Mouse (Mus musculus) mature B cell (primary cell): ENCODE measurements around the gene Sdk1.

Experiments used
- in situ Hi-C: fragments of 300-500 bp; cut with MboI; formaldehyde crosslinking; loops from 2 replicates; pipeline ENCODE4 v1.14.3; 2019

Sdk1 gene

DNA sequence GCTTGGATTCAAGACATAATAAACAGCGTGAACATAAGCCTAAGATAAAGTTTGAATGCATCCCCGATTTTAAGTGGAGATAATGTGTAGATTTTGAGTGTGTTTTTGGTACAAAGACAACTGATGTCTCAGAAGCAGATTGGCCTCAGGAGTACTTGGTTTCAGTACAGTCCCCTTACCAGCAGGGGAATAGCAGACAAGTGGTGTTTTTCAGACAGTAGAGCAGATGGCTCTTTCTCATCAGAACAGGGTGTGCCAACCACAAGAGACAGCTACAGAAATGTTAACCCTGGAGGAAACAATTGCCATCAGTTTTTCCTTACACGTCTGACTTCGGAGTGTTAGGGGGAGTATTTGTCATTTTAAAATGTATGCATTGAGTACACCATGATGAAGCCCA lies 83.6 kb downstream of the Sdk1 start:
- in situ Hi-C loops: no loop called here

DNA sequence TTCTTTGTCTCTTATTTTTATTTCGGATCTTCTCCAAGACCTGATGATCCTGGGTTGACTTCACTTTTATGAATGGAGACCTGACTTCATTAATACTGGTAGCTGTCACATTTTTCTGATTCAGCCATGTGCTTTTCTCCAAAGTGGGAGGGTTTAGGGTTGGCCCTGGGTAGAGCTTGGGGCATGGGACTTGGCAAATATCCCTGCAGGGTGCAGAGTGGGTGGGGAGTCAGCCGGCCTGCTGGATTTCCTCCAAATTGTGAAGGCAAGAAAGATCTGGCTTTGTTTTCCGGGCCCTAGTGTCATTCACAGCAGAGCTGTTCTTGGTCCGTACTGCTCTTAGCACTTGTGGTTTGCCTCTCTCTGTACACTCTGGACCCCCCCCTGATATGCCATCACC lies 103.1 kb downstream of the Sdk1 start:
- in situ Hi-C loops: no loop called here

DNA sequence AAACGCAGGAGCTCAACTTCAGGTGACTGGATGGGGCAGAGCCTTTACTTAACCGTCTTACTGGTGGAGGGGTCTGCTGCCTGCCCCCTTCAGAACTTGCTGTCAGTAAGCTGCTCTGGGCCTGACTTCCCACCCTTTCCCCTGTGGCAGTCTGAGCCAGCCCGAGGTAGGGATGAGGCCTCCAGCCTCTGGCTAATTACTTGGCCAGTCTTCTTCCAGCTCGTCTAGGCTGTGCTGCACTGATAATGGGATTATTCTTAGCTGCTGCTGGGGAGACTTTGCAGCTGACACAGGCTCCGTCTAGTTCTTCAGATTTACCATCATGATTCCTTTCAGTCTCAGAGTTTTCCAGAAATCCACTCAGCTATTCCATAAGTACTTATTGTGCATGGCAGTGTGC lies 104.2 kb downstream of the Sdk1 start:
- in situ Hi-C loops: no loop called here

DNA sequence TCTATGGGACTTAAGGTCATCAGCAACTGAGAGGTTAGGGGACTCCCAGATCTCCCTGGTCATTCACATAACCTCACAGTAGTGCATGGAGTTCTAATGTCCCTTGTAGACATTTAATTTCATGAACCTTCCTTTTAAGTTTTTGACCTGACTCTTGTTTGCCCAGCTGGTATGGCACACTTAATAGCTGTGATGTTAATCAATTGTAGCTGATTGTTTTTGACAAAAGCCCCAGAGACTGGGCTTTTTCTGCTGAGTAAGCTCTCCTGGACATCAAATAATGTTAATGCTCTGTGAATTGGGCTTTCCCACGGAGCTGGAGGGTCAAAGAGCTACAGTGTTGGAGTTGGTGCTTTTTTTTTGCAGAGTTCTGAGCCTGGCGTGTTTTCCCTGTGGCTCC lies 121.4 kb downstream of the Sdk1 start:
- in situ Hi-C loops: no loop called here

DNA sequence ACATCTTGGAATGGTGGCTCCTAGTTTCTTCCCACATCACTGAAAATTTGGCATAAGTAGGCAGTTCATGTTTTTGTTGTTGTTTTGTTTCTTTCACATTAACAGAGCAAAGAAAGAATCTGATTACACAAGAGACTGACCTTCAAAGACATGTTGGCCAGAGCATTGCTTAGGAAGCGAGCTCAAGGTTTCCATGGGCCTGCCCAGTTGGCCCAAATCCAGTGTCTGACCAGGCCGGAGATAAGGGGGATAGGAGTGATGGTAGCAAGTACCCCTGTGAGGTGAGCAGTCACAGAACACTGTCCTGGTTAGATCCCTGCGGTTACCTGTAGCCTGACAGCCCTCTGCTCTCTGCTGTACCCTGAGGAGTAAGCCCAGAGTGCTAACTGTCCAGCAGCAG lies 122.7 kb downstream of the Sdk1 start:
- in situ Hi-C loops: no loop called here

DNA sequence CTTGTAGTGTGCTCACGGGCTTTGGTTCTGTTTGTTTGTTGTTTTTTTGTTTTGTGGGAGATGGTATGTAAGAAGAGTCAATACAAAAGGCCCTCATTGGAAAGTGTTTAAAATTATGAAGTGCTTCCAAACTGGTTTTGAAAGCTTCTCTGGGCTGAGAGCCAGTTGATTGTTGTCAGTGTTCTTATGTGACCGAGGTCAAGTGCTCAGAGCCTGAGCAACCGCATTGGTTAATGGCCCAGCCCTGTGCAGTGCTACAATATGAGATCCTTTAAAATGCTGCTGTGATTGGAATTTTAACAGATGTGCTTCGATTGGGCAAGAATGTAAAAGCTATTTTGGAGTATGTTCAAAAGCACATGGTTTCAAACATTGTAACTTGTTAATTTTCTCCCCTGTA lies 127.3 kb downstream of the Sdk1 start:
- in situ Hi-C loops: no loop called here

DNA sequence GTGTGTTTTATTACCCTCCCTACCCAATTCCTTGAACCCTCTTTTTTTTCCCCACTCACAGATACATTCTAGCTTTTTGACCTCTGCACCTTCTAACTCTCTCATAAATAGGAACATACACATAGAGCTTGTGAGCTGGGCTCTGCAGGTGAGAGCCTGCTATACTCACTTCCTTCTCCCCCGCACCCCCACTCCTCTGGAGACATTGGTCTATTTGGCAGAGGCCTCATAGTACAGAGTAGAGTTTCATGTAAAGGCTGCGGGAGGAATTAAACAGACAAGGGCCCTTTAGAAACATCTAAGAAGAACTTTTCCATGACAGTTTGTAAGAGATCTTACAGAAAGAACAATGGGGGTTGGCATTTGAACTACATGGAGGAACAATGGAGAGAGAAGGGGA lies 133.5 kb downstream of the Sdk1 start:
- in situ Hi-C loops: no loop called here

DNA sequence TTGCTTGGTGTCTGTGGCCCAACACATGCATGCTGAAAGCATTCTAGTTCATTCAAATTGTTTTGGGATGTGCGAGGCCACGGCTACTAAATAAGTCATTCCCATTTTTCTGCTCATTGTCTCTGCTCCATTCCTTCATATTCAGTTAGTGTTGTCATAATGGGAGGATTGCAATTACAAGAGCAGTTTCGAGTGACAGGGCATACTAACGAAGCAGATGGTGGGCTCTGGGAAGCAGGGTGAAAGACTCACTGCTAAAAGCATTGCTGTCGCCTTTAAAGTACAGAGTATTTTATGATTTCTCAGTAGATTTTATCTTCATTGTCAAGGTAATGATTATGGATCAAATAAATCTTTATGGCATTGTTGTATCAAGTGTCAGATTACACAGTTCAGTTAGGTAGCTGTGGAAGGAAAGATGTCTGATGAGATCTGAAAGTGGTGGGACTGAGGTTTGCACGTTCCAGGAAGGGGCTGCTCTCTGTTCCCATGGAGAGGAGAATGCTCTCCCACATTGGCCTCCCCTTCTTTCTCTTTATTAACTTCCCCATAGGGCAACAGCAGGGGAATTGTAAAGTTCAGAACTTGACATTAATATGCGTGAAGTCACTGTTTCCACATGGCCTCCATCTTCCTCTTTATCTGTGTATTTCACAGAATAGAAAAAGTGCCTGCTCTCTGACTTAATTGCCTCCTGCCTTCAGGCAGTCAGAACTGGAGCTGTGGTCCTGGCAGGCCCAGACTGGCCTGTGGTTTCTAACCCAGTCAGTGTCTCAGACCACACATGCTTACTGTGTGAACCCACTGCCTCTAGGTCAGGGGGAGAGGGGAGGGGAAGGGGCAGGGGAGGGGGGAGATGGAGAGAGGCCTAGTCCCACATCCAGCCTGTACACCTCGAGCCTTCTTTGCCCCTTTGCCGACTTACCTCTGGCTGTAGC lies 138.8 kb downstream of the Sdk1 start:
- in situ Hi-C loops: no loop called here

DNA sequence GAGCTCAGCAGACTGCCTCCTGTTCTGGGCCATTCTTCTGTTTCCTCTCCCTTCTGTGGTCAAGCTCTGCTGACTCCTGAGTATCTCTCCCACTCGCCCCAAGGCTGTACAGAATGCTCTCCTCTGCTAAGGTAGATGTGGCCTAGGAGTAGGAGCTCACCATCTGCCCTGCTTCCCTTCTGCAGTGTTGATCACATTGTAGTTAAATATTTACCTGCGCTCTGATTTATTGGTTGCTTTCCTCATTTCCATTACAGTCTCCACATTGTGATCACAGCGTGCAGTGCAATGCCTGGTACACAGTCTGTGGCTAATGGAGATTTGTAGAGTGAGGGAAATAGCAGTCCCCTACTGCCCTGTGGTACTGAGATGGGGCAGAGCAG lies 139.5 kb downstream of the Sdk1 start:
- in situ Hi-C loops: no loop called here

DNA sequence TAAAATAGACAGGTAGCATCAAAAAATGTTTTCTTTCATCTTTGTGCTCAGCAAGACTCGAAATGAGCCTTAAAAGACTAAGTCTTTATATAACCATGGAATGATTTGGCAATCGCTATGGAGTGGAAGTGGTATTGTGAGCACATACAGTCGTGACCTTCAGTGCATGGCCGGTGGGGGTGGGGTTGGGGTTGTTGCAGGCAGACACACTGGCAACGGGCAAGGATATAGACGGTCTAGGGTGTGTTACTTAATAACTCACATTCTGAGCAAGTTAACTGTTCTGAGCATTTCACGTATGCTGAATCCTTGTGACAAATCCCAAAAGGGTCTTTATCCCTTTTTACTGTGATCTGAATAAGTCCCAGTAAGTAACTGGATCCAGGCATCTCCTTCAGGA lies 140.3 kb downstream of the Sdk1 start:
- in situ Hi-C loops: no loop called here

DNA sequence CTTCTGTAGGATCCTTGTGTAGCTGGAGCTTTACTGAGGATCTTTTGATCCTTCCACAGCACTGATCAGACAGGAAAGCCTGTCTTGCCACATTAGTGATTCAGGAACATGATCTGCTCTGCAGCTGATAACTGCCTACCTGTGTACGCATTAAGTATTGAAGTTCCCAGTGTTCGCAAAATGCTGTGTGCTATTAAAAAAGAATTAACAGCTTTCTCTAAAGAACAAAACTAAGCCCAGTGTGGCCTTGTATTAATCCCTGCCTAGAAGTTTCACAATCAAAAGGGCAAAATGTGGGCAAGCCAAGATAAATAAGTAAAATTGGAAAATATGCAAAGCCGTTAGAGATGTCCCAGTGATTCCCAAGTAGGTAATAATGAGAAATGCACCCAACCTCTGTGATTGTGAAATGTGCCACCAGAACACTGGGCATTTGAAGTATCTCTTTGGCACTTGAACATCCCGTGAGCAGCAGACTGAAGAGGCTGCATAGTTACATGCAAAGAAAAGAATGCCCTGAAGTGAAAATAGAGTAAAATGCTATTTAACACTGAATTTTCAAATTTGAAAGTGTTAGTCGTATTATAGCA lies 141.1 kb downstream of the Sdk1 start:
- in situ Hi-C loops: no loop called here

DNA sequence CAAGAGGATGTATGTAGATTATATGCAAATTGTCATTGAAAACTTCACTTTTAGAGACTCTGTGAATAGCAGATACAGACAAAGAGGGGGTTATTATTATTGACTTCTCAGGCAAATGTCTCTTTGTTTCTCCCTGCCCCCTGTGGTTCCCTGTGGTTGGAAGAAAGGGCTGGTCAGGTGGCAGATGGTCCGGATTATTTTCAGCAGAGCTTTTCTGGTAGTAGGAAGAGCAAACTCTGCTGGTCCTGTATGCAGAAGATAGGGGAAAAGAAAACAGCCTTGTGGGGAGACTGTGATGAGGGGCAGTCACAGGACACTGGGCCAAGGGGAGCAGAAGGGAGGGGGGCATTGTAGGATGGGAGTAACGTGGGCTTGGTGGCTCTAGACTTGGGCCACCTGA lies 147.2 kb downstream of the Sdk1 start:
- in situ Hi-C loops: no loop called here

DNA sequence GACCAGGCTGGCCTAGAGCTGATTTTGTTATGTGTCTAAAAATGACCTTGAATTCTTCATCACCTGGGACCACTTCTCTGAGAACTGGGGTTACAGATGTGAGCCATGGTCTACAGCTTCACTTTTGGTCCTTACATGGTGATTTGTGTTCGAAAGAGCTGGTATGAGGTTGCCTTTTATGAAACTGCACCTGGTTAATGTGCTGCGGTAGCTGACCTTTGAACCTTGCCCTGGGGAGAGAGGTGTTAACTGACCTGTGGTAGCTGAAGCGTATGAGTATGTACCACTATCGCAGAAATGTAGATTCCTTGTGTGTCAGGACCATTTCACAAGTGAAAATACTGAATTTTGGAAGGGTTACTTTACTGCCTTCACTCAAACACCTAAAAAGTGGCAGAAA lies 149.3 kb downstream of the Sdk1 start:
- in situ Hi-C loops: no loop called here

DNA sequence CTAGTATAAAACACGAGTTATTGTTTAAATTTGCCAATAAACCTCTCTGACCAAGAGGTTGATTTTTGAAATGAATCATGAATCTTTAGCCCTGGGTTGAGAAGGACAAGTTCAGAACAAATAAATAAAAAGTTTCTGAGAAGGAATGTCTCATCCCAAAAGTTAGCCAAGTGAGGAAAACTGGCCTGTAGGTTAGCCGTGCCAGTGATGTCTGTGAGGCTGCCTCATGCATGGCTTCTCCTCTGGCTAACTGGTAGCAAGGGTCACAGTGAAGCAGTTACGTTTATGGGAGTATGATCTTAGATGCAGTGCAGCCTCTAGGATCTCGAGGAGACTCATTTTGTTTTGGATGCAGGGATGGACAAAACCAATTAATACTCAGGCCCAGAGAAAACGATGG lies 149.9 kb downstream of the Sdk1 start:
- in situ Hi-C loops: no loop called here

DNA sequence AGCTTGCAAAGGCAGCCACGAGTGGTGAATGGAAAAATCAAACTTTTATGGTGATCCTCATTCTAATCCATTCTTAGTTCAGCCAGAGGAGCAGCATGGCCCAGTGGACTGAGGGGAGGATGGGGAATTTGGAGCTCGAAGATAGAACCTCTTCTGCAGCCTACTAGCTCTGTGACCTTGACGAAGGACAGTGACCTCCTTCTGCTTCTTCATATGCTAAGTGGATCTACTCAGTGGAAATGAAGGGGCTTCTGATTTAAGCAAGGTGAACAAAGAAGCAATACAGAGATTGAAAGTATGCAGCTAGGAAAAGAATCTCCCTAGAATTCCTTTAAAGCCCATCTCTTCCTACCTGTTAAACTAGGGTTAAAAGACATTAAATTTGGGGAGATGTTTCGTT lies 152.6 kb downstream of the Sdk1 start:
- in situ Hi-C loops: no loop called here

DNA sequence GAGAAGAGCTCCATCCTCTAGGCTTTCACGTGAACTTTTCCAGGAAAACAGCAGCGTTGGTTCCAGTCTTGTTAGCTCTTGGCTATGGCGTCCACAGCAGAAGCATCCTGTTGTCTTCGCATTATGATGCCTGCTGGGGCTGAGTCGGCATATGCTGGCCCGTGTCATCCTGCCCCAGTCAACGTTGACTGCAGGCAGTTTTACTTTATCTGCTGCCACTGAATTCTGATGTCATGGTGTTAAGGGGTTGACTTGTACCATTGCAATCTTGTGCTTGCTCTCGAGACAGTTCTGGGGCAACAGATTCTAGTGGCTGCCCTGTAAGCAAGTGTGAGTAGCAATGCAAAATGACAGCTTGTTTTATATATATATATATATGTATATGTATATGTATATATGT lies 153.3 kb downstream of the Sdk1 start:
- in situ Hi-C loops: no loop called here

DNA sequence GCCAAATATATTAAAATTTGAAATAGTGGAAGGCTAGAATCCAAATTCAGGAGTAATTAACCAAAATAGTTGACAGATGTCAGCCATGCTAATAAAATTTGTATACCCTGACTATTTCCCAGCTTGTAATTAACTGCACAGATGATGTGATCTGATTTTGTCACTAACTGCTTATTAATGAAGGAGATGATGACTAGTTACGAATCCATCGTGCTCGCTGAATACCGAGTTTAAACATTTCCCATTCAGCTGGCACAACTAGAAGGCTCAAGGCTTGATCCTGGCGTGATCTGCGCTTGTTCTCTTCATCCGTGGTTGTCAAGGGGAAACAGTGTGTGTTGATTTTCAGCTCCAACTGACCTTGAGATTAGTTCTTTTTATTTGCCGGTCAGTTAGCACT lies 162.5 kb downstream of the Sdk1 start:
- in situ Hi-C loops: no loop called here

DNA sequence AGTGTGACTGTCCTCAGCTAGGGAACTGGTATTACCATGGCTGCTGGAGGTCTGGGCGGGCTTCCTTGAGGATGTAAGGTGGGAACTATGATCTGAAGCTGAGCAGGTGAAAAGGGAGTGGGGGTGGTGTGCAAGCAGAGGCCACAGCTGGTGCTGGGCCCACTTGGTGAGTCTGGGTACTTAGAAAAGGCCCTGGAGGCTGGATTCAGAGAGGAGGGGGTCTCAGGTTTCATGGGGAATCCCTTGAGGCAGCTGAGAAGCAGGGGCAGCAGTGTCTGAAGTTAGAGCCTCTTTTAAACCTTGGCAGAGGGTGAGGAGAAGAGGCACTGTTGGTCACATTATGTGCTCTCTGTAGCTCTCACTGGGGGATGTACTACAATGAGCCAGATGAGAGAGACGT lies 163.4 kb downstream of the Sdk1 start:
- in situ Hi-C loops: no loop called here

DNA sequence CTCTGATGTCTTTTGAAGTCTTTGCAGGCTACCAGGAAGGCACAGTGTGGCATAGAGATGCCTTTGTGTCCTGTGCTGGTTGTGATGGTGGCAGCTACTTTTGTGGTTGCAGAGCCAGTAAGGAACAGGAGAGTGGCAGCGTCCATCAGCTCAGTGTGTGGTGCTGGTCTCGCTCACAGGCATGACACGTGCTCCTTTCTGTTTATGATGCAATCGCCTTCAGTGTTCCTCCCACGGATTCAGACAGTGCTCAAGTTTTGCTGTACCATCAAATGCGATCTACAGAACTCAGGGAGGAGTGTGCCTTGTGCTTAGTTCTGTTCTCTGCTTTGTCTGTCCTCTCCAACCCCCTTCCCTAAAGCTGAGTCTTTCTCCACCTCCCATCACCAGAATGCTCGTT lies 165.6 kb downstream of the Sdk1 start:
- in situ Hi-C loops: no loop called here

DNA sequence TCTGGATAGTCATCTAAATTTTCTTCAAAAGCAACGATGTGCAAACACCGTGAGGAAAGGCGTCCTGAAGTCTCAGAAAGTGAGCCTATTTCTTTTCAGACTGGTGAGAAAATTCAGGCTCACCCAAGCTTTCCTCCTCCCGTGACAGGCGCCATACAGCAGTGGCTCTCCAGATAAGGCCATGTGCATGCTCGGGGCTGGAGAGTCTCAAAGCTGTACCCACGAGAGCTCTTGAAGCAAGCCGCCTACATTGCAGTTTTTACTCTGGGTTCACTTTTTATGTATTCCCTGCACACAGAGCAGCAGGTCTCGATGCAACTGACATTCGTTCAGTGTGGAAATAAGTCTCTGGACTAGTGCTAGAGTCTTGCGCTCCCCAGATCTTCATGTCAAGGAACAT lies 171.7 kb downstream of the Sdk1 start:
- in situ Hi-C loops: no loop called here

DNA sequence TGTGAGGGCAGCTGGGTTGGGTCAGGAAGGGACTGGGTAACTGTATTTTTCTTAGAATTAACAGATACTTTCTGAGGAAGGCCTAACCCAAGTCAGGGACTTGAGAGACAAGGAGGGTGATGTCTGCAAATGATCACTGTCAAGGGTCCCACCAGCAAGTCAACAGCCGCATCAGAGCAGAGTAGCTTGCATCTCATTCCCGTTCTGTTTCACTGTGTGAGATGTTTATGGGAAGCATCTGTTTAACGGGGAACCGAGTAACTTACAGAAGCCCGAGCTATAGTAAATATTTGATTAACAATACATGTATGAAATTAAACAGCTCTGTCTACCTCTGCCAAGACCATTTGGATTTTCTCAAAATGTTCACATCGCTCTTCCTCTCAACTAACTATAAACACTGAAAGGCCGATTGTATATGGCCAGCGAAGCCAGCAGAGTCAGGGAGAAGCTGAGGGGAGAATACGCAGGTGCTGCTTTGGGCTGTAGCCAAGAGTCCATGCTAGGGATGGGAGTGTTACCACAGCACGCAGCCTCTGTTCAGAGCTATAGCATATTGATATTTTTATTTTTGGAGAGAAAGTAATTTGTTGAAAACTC lies 174.5 kb downstream of the Sdk1 start:
- in situ Hi-C loops: no loop called here

DNA sequence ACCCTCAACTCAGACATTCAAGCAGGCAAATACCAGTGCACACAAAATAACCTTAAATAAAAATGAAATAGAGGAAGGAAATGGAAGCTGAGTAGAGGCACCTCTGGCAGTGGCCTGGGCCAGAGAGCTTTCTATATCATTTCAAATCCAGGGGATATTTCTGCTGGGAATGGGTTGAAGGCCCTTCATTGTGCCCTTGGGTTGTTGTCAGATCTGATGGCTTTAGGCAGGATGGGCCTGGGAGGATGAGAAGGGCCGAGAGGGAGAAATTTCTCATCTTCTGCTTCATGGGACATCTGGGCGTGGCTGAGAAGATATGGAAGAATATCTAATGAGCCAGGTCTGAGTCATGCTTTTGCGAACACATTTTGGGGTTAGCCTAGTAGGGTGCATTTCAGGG lies 186.8 kb downstream of the Sdk1 start:
- in situ Hi-C loops: no loop called here

DNA sequence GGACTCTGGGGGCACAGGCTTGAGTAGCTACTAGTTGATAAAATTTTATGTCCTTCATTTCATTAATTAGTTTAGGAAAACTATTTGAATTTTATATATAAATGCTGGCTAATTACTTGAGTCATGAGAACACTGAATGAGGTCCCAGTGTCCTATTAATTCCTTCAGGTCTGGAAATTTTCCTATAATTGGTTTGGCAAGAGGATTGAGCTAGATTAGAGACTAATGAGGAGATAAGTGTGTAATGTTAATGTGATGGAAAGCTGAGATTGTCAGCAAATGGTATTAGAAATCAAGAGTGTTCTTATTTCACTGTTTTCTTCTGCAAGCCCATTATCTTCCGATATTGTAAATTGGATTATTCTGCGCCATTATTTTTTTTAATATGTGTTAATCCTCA lies 192.0 kb downstream of the Sdk1 start:
- in situ Hi-C loops: no loop called here
